Mouse (Mus musculus) ES-E14 (cell line): ENCODE data around the gene Tnfsfm13. TPM values are rescaled to one million over a fixed set of nuclear protein-coding genes. Genes with fewer than 3 reads are reported as not detected.

Source experiments
- DNase-seq: peaks from one replicate; pipeline ENCODE4 v3.0.0-alpha.2; 2013; ENCODE audit warnings: low read depth, low spot score
- H3K27ac ChIP-seq: 2 replicates; pipeline ENCODE4 v1.5.1; 2012; ENCODE audit warnings: low read depth, mild to moderate bottlenecking, low read length, moderate library complexity, mixed read lengths; ENCODE audit not compliant: poor library complexity, insufficient read depth, severe bottlenecking
- H3K36me3 ChIP-seq: 2 replicates; pipeline ENCODE4 v1.6.1; 2012; ENCODE audit warnings: mild to moderate bottlenecking, low read length, moderate library complexity, mixed read lengths; ENCODE audit not compliant: control insufficient read depth, poor library complexity, insufficient read depth, severe bottlenecking
- H3K4me1 ChIP-seq, 2 experiments: fragments of 150-350 bp in 1 of 2; sonication (generic) in 1 of 2; 2 replicates each; pipeline ENCODE4 v1.6.1; 2012; ENCODE audit warnings: low read length in 2 of 2, mild to moderate bottlenecking in 1 of 2, mixed read lengths in 1 of 2; ENCODE audit not compliant: control insufficient read depth in 2 of 2, insufficient read depth in 2 of 2, poor library complexity in 1 of 2
- H3K4me3 ChIP-seq, 2 experiments: fragments of 150-350 bp in 1 of 2; sonication (generic) in 1 of 2; 2 replicates each; pipeline ENCODE4 v1.5.1; 2012; ENCODE audit warnings: low read length in 2 of 2, low read depth in 1 of 2, mild to moderate bottlenecking in 1 of 2, mixed read lengths in 1 of 2; ENCODE audit not compliant: insufficient read depth in 1 of 2, poor library complexity in 1 of 2, severe bottlenecking in 1 of 2
- H3K9ac ChIP-seq: 2 replicates; pipeline ENCODE4 v1.6.1; 2012; ENCODE audit warnings: low read depth, mild to moderate bottlenecking, low read length, mixed read lengths; ENCODE audit not compliant: poor library complexity, insufficient read depth, severe bottlenecking
- H3K9me3 ChIP-seq: fragments of 150-350 bp; sonication (generic); 2 replicates; pipeline ENCODE4 v1.6.1; 2012; ENCODE audit warnings: low read depth, mild to moderate bottlenecking, low read length; ENCODE audit not compliant: control insufficient read depth, insufficient read depth
- CHD2 ChIP-seq: IDR thresholded peaks from 2 replicates; pipeline ENCODE4 v1.6.1; 2014; ENCODE audit warnings: mild to moderate bottlenecking, low read depth, low read length, inconsistent platforms
- HCFC1 ChIP-seq: IDR thresholded peaks from 2 replicates; pipeline ENCODE4 v1.6.1; 2012; ENCODE audit warnings: low read length, inconsistent platforms, borderline replicate concordance; ENCODE audit not compliant: insufficient read depth
- MAFK ChIP-seq: IDR thresholded peaks from 2 replicates; pipeline ENCODE4 v1.6.1; 2014; ENCODE audit warnings: mild to moderate bottlenecking, low read depth, low read length, inconsistent platforms; ENCODE audit not compliant: insufficient read depth
- ZC3H11A ChIP-seq: IDR thresholded peaks from 2 replicates; pipeline ENCODE4 v1.6.1; 2012; ENCODE audit warnings: low read depth, mild to moderate bottlenecking, inconsistent platforms, low read length, borderline replicate concordance
- ZNF384 ChIP-seq: IDR thresholded peaks from 2 replicates; pipeline ENCODE4 v1.6.1; 2012; ENCODE audit warnings: low read depth, low read length, inconsistent platforms
- in situ Hi-C, 2 experiments: fragments of 600-800 bp; cut with MboI; formaldehyde crosslinking; loops; one replicate each; pipeline ENCODE4 v1.15.1; 2025; ENCODE audit warnings: low sequenced_read_pairs in 2 of 2, inconsistent platforms in 1 of 2; ENCODE audit not compliant: unreplicated experiment in 2 of 2
- total RNA-seq: library from RNA; depleted of rRNA; stranded (reverse); fragments of 300-350 nt; gene quantifications from 2 replicates; pipeline ENCODE4 v1.2.3, GENCODE M21; 2012

Gene Tnfsfm13
- total RNA-seq, 1 experiment = 13.7 TPM

GRCm38 (mm10) chr11:69666665-69667005 is 29.3 kb downstream of the Tnfsfm13 start:
- Histone ChIP-seq H3K27ac (0 out of 2 replicates have a peak overlapping the region, but pooled peaks have one; percentile 26), H3K9ac (no peak overlapping the region), H3K4me3 (no peak overlapping the region), H3K4me1 (peaks cover 0 to 11% of the 10 kb centered on the region in 2 experiments; a peak in 1 of 4 replicates), H3K36me3 (peaks cover 52% of the 10 kb centered on the region), H3K9me3 (no peaks in the 10 kb centered on the region)
- no peak for TF ChIP-seq HCFC1
- no peak for TF ChIP-seq MAFK
- no peak for TF ChIP-seq ZNF384
- no peak for TF ChIP-seq ZC3H11A
- no peak for TF ChIP-seq CHD2
- no peak for DNase-seq
- in situ Hi-C loops = no loop called here

- in situ Hi-C loops = no loop called here
- H3K9me3 ChIP-seq = no peaks in the 10 kb centered on the region
- H3K4me1 ChIP-seq = peaks cover 0 to 11% of the 10 kb centered on the region in 2 experiments; a peak in 1 of 4 replicates
- TF ChIP-seq MAFK (peak; percentile 70; the same call in 1 of the 2 replicates), ZC3H11A (no peak), HCFC1 (0 out of 2 replicates have a peak, but pooled peaks have one; percentile 38), ZNF384 (no peak; the same call in 1 of the 2 replicates), CHD2 (peak; percentile 83)
- peak; percentile 93 for DNase-seq
- peak within 1 kb of the TSS in 1 of 2 experiments; percentile 37; a peak in 2 of 4 replicates for H3K4me3 ChIP-seq
- peak within 1 kb of the TSS; percentile 64 for H3K9ac ChIP-seq
- H3K36me3 ChIP-seq = peaks cover 48% of the 10 kb centered on the region
- peak within 1 kb of the TSS; percentile 86 for H3K27ac ChIP-seq
Observed at GRCm38 (mm10) chr11:69665961-69666664, 29.8 kb downstream of the Tnfsfm13 start, which contains the start of gene Cd68. TSS of gene Cd68 (minus strand) at chr11:69666153.

- peak overlapping the region; percentile 64 for H3K9ac ChIP-seq
- TF ChIP-seq HCFC1 (0 out of 2 replicates have a peak, but pooled peaks have one; percentile 22), ZC3H11A (no peak), CHD2 (no peak), MAFK (no peak), ZNF384 (no peak)
- no peak for DNase-seq
- in situ Hi-C loops = no loop called here
- no peaks in the 10 kb centered on the region for H3K9me3 ChIP-seq
- H3K4me3 ChIP-seq = peak overlapping the region in 1 of 2 experiments; percentile 37; a peak in 2 of 4 replicates
- peaks cover 0 to 11% of the 10 kb centered on the region in 2 experiments; a peak in 1 of 4 replicates for H3K4me1 ChIP-seq
- H3K27ac ChIP-seq = peak overlapping the region; percentile 86
- H3K36me3 ChIP-seq = peaks cover 42% of the 10 kb centered on the region
Observed at GRCm38 (mm10) chr11:69665457-69665960, 30.4 kb downstream of the Tnfsfm13 start.

GRCm38 (mm10) chr11:69664841-69665240 is 31.1 kb downstream of the Tnfsfm13 start:
- Histone ChIP-seq H3K36me3 (peaks cover 36% of the 10 kb centered on the region), H3K27ac (no peak overlapping the region; the same call in 1 of the 2 replicates), H3K9ac (no peak overlapping the region), H3K9me3 (no peaks in the 10 kb centered on the region), H3K4me1 (peaks cover 0 to 11% of the 10 kb centered on the region in 2 experiments; a peak in 1 of 4 replicates), H3K4me3 (no peak overlapping the region)
- in situ Hi-C loops = no loop called here
- no peak for DNase-seq
- TF ChIP-seq MAFK = no peak
- TF ChIP-seq HCFC1 = no peak
- TF ChIP-seq ZC3H11A = no peak
- TF ChIP-seq CHD2 = no peak
- TF ChIP-seq ZNF384 = no peak
